Mouse (Mus musculus) cerebellum, adult (tissue): ENCODE data around the gene Immt.

Source experiments
- ATAC-seq: cut with Nextera tagmentation; 2 replicates; pipeline ENCODE4 v1.9.2; 2017; ENCODE audit warnings: mild to moderate bottlenecking, moderate library complexity, mixed read lengths; ENCODE audit not compliant: insufficient number of reproducible peaks, low FRiP score, low TSS enrichment

Immt gene

DNA sequence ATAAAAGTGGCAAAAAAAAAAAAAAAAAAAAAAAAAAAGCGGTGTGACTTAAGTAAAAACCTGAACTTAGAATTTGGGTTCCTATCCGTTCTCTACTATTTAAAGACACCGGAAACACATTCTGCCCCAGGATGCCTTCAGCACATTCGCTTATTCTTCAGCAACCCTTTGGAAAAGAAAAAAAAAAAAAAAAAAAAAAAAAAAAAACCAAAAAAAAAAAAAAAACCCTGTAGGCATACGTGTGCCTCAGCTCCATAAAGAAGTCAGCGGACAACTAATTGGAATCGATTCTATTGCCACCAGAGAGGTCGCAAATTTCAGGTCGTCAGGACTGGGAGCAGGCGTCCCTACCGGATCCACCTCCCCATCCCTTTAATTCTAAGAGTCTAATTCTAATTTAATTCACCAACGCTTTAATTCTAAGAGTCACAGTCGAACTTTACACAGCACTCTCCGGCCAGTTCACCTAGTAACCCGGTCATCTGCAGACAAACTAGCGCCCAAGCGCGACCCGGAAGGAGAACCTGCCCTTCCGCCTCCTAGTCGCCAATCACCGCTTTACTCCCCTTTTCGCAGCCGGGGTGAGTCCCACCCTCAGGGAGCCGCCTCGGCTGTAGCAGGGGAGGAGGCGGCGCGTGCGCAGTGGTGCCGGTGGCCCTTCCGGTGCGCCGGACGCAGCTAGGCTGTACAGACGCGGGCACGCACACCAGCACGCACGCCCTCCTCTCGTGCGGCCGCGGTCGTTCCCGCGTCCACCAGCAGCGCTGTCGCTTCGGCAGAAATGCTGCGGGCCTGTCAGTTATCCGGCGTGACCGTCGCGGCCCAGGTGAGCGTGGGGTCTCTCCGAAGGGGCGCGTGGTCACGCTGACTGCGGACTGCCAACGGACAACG is at the start of gene Immt:
TSS of gene Immt (plus strand) at position 642 of the 891 bp plus-strand sequence.
- ATAC-seq: peak; percentile 96

DNA sequence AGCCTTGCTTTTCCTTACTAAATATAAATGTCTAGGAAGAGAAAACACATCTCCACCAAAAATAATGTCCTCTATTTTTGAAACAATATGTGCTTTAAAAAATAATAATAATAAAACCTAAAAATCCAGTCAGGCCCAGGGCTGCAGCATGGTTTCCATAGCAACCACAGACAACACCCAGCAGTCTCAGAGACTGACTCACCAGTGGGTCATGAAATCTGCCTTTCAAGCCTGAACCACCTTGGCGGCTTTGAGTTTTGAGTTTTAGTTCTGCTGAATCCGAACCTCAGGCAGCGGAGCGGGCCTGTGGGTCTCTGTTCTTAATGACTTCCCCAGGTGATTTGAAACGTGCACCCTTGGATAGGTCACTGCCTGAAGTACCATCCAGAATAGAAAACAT is 48.0 kb upstream of the Immt start:
- no peak for ATAC-seq

DNA sequence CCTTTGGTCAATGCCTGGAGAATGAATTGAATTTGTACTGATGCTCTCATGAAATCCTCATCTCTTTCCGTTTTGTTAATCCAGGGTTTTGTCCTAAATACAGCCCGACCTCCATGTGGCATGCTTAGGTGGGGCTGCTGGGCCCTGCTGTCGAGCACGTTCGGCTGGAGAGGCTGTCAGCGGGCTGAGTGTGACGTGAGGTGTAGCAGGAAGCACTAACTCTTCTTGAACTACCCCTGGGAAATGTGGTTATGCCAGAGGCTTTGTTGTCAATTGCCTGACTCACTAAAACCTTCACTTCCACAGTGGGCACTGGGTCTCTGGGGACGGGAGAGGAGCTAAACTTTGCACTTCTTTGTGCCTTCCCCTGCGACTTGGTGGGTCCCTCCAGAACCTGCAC is 42.8 kb upstream of the Immt start:
- no peak for ATAC-seq

GRCm38 (mm10) chr6:71791771-71792170 is 39.4 kb upstream of the Immt start:
- no peak for ATAC-seq

GRCm38 (mm10) chr6:71799391-71799790 is 31.7 kb upstream of the Immt start:
- no peak for ATAC-seq

DNA sequence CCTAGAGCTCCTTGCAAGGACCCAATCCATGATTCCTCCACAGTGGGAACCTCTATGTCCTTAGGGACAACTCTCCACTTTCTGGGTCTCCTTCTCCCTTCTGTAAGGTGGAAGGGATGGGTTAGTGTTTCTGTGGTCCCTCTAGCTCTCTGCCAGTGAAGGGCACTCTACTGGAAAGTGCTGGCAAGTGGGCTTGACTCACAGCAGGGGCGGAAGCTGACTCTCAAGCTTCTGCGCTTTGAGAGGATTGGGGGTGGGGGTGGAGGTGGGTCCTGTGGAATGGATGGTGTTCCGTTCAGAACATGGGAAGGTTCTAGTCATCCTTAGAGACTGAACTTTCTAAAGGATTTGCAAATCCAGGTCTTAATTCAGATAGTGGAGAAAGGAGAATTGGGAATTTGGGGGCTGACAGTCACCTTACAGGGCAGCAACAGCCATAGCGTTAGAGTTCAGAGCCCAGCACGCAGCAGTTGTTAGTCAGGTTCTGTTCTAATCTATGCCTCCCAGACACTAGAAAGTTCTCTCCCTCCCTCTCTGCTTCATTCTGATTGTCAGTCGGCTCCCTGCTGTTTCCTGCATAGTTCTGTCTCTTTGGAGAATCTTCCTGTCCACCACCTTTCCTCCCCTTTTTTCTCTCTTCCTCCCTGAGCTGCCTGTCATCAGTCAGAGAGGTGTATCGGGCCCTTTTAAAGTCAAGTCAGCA is 30.0 kb upstream of the Immt start:
- ATAC-seq: no peak

GRCm38 (mm10) chr6:71801714-71802094 is 29.4 kb upstream of the Immt start:
- ATAC-seq: no peak

DNA sequence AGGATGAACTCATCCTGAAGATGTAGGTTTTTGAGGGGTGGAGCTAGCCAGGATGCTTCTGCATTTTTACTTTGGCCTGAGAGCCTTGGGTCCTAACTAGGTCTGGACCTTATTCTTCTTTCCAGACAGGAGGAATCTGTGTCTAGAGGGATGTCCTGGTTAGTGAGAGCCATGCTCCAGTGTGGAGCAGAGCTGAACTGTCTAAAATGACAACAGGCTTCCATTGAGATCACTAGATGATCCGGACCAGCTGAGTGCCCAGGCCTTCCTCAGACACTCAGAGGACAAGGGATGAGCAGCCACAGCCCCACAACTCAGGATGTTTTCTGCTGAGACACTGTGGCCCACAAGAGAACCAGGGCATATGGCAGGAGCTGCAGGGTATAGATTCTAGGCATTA is 27.5 kb upstream of the Immt start:
- peak; percentile 16; the same call in 1 of the 2 replicates for ATAC-seq

DNA sequence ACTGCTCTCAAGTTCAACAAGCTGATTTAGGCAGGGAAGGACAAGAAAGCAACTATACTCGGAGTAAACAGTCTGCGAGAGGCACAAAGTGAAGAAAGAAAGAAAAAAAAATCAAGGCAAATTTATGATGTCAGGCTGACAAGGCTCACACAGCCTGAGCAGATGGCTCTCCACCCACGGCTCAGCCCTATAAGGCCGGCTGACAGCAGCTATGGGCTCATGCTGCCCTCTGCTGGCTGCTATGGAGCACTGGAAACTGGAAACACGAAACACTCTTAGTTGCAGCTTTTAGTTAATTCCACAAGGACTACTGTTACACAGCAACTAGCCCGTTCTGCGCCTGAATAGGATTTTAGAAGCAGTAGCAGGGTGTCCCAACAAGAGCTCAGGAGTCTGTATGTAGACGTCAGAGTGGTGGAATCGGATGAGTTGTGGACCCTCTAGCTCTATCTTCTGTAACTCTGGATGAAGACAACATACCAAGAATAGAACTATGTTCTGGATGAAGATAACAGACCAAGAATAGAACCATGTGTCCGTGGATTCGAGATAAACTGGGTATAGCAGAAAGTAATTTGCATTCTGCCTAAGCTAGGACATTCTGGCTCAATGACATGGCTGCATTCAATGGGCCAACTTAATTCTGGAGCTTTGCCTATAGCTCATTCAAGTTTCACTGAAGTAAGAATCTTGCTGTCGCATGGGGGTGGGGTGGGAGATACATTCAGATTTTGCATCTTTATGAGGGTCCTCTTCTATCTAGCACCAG is 26.9 kb upstream of the Immt start:
- ATAC-seq: peak; percentile 86

GRCm38 (mm10) chr6:71806713-71807112 is 24.4 kb upstream of the Immt start:
- no peak for ATAC-seq

- ATAC-seq: no peak
Measured at GRCm38 (mm10) chr6:71809890-71810289, 21.2 kb upstream of the Immt start.

DNA sequence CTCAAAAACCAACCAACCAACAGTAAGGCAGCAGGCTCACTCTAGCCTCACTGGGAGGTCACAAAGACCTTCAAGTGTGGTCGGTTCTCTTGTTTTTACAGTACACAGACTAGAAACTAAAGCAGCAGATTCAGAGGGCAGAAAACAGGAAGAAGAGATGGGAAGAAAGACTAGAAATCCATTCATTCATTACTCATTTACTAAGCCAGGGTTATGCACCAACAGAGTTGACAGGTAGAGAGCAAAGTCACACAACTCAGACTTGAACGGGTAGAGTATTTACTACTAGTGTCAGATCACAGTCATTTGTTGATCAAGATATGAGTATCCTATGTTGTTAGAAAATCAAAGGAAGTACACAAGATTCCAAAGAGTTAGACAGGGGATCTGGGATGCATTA is 18.3 kb upstream of the Immt start:
- no peak for ATAC-seq

GRCm38 (mm10) chr6:71819764-71820292 is 11.3 kb upstream of the Immt start:
- ATAC-seq: no peak

DNA sequence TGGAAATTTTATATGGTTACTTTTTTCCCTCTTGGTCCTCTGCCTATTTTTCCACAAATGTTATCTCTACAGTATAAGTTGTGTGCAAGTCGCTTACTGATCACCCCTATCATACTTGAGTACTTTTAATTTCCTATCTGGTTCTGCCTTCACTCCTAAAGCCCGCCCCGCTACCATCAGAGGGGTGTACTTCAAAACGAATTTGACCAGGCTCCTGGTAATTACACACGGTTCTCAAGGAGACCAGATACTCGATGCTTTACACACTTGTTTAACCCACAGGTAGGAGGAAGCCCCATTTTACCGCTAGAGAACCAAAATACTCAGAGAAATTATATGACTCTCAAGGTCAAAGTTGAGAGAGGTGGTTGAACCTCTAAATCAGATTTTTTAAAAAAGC is 8.0 kb upstream of the Immt start:
- ATAC-seq: no peak

- ATAC-seq: peak; percentile 75
Measured at GRCm38 (mm10) chr6:71823488-71823887, 7.6 kb upstream of the Immt start.

GRCm38 (mm10) chr6:71823961-71824360 is 7.2 kb upstream of the Immt start:
- ATAC-seq: no peak

GRCm38 (mm10) chr6:71826869-71827268 is 4.3 kb upstream of the Immt start, which contains the start of gene Mrpl35:
TSS of gene Mrpl35 (minus strand) at chr6:71826969.
- no peak for ATAC-seq

DNA sequence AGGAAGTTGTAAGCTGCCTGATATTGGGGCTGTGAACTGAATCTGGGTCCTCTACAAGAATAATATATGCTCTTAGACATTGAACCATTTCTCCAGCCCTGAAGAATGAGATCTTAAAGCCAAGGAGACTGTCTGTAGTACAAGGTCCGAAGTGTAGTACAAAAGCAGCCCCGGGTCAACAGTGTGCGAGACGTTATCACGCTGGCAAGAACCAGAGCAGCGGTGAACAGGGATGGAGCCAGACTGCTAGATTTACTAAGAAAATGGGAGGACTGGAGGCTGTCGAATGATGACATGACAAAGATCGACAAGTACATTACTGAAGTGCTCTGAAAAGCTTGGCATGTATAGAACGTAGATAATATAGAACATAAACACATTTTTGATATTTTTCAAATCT is 1.4 kb upstream of the Immt start:
- no peak for ATAC-seq

DNA sequence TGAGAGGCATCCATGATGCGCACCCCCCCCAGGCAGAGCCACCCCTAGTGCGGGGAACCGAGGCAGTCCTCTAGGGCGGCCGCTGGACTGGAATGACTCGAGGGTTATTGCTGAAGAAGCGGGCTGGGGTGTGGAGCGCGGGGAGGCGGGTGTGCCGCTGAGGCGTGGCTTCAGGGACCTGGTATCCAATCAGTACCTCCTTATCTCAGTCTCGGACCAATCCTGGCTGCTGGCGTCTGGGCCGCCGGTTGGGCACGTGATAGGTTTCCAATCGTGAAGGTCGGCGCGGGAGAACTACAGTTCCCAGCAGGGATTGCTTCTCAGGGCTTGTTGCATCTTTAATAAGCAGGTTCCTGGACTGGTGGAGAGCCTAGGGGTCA is 440 bp downstream of the Immt start:
- peak; percentile 98 for ATAC-seq

DNA sequence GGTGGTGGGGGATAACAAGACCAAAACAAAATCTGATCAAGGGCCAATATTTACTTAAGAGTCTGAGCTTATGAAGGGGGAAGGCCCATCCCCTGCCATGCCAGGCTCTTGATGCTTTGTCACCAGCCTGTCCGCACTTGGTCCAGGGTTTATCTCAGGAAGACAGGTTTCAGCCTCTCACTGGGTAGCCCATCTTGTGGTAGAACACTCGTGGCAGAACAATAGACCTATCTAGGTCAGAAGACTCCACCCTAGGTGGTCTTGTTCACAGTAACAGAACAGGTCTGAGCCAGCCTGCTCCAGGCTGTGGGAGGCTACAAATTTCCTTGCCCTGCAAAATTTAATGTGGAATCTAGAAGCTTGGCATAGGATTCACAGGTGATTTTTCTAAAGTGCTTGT is 5.7 kb downstream of the Immt start:
- ATAC-seq: no peak

DNA sequence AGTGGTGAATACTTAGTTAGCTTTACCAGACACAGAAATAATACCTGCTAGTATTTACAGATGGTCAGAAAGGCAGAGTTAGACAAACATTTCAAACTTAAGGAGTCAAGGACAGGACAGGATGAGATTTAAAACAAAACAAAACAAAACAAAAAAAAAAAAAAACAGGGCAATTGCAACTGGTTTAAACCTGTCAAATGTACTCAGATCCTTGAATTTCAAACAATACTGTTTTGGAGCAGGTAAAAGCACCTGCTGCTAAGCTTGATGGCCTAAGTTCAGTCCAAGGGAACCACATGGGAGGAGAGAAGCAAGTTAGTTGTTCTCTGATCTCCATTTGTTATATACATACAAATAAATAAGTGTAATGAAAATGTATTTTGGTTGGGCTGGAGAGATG is 8.7 kb downstream of the Immt start:
- ATAC-seq: no peak
